Comparison of ENCODE assay signal across 11 mouse cellular contexts in the genomic region with DNA sequence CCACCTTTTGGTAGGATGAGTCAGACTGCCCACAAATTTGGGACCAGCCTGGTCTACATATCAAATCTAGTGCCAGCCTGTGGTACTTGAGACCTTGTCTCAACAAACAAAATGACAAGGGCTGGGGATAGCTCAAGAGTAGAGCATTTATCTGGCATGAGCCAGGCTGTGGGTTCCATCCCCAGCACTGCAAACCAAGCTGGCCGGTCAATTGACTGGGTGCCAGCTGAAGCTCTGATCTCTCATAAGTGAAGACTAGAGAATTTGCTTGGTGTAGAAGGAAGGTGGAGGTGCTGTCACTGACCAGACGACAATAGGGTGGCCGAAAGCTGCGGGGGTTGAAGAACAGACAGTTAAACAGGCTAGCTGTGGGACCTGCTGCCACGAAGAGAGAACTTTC. TPM values are rescaled to one million over a fixed set of nuclear protein-coding genes. Genes with fewer than 3 reads are reported as not detected.
DNase-seq lines count a peak whose midpoint lies in the region; ATAC-seq lines count a peak whose summit lies in the region.
"Had no signal": no experiment of that assay in that cellular context is flagged by ENCODE, and none has a peak within 500 bp of the region (broad histone marks: within the 10 kb centered on the region; RNA-seq: fewer than 3 reads in every experiment).

No protein-coding gene starts in this region.

- DNase-seq in heart, postnatal 36 days = no peak
- DNase-seq in neural tube, embryonic 11.5 days (ENCODE audit: low spot score) = no peak
- no peak for DNase-seq in neural tube, embryonic 10.5 days (ENCODE audit: extremely low spot score, low spot score)
- no peak for DNase-seq in hindbrain, embryonic 14.5 days (ENCODE audit: low spot score)
- DNase-seq in left cerebral cortex, postnatal 14 days (ENCODE audit: low spot score in 2 of 2) = no peak
- DNase-seq in lung, postnatal 36 days = no peak
- DNase-seq: kidney, adult 9 months; layer of hippocampus, postnatal 36 days; lung, adult 2 months had no signal

- no peak overlapping the region for H3K27ac ChIP-seq in heart, embryonic 15.5 days
- H3K27ac ChIP-seq in neural tube, embryonic 11.5 days (ENCODE audit: low read depth, low read length) = no peak overlapping the region
- peak overlapping the region; percentile 20; the same call in 1 of the 2 replicates for H3K27ac ChIP-seq in hindbrain, embryonic 14.5 days

- intact Hi-C loops in heart, postnatal 36 days (cut with DNase I) = no loop called here
- intact Hi-C loops in left cerebral cortex, postnatal 14 days (cut with DNase I) = no loop called here

- H3K9me3 ChIP-seq in heart, embryonic 15.5 days (replicated peaks) = no peaks in the 10 kb centered on the region
- H3K9me3 ChIP-seq in neural tube, embryonic 11.5 days (ENCODE audit: control insufficient read depth, low read length) = no peaks in the 10 kb centered on the region
- no peaks in the 10 kb centered on the region for H3K9me3 ChIP-seq in hindbrain, embryonic 14.5 days (ENCODE audit: control insufficient read depth, low read length)
- H3K9me3 ChIP-seq: heart, embryonic 10.5 days had no signal

- H3K4me2 ChIP-seq in heart, embryonic 15.5 days = peak overlapping the region; percentile 86; the same call in 1 of the 2 replicates
- H3K4me2 ChIP-seq in neural tube, embryonic 11.5 days (ENCODE audit: low read depth) = peak overlapping the region; percentile 78; the same call in 1 of the 2 replicates
- H3K4me2 ChIP-seq in hindbrain, embryonic 14.5 days (replicated peaks) = peak overlapping the region; percentile 73; the same call in 1 of the 2 replicates

- ATAC-seq in heart, embryonic 15.5 days (replicated peaks; ENCODE audit: insufficient number of reproducible peaks, insufficient read depth, low FRiP score, low read depth) = no peak
- no peak for ATAC-seq in neural tube, embryonic 11.5 days (ENCODE audit: insufficient read depth, low FRiP score, low TSS enrichment)
- ATAC-seq in hindbrain, embryonic 14.5 days (ENCODE audit: low FRiP score) = no peak

- 57% methylated on average over 5 of the region's 5 CpGs for WGBS in heart, embryonic 15.5 days
- WGBS in neural tube, embryonic 11.5 days = 51% methylated on average over 5 of the region's 5 CpGs
- 53% methylated on average over 5 of the region's 5 CpGs for WGBS in hindbrain, embryonic 14.5 days

- H3K27me3 ChIP-seq in heart, embryonic 15.5 days = 0 out of 2 replicates have a peak, but pooled peaks cover 12% of the 10 kb centered on the region
- H3K27me3 ChIP-seq in neural tube, embryonic 11.5 days (ENCODE audit: control insufficient read depth, insufficient read depth, low read length) = no peaks in the 10 kb centered on the region
- no peaks in the 10 kb centered on the region for H3K27me3 ChIP-seq in hindbrain, embryonic 14.5 days (ENCODE audit: control insufficient read depth, insufficient read depth, low read length)

- no peak overlapping the region for H3K9ac ChIP-seq in heart, embryonic 15.5 days
- no peak overlapping the region for H3K9ac ChIP-seq in neural tube, embryonic 11.5 days (ENCODE audit: low read length)
- no peak overlapping the region for H3K9ac ChIP-seq in hindbrain, embryonic 14.5 days

- H3K36me3 ChIP-seq in heart, embryonic 15.5 days = no peaks in the 10 kb centered on the region
- H3K36me3 ChIP-seq in neural tube, embryonic 11.5 days (ENCODE audit: control insufficient read depth, insufficient read depth, low read length) = no peaks in the 10 kb centered on the region
- H3K36me3 ChIP-seq in hindbrain, embryonic 14.5 days (replicated peaks; ENCODE audit: control insufficient read depth, insufficient read depth) = no peaks in the 10 kb centered on the region
- H3K36me3 ChIP-seq: heart, embryonic 10.5 days had no signal

- H3K4me3 ChIP-seq in heart, embryonic 15.5 days = no peak overlapping the region
- no peak overlapping the region for H3K4me3 ChIP-seq in neural tube, embryonic 11.5 days (ENCODE audit: low read depth, low read length)
- no peak overlapping the region for H3K4me3 ChIP-seq in hindbrain, embryonic 14.5 days (replicated peaks; ENCODE audit: low read length)

- H3K4me1 ChIP-seq in heart, embryonic 15.5 days (replicated peaks) = peaks cover 16% of the 10 kb centered on the region
- H3K4me1 ChIP-seq in neural tube, embryonic 11.5 days (ENCODE audit: control insufficient read depth, insufficient read depth, low read length) = peaks cover 18% of the 10 kb centered on the region
- peaks cover 19% of the 10 kb centered on the region for H3K4me1 ChIP-seq in hindbrain, embryonic 14.5 days (replicated peaks; ENCODE audit: control insufficient read depth, insufficient read depth, low read length)

RNA-seq across cellular contexts. Expression of gene Hdhd5, which starts 47.4 kb away (rescaled TPM):
- 12.4 and 15.6 TPM in 2 replicates for polyA plus RNA-seq in heart, embryonic 15.5 days (2015; fragmentation: Nextera tagmentation; extraction: Ambion mirVana)
- 10 to 100 TPM; 17.7 to 22.2 TPM for total RNA-seq in heart, postnatal 36 days (2021)
- polyA plus RNA-seq in neural tube, embryonic 11.5 days (2014; fragmentation: Nextera tagmentation; extraction: Ambion mirVana) = 15.7 and 16.8 TPM in 2 replicates
- 9.6 and 13.4 TPM in 2 replicates for polyA plus RNA-seq in hindbrain, embryonic 14.5 days (2014; fragmentation: Nextera tagmentation; extraction: Ambion mirVana)
- 10 to 100 TPM; 34.4 to 34.9 TPM for total RNA-seq in left cerebral cortex, postnatal 14 days (2021)
